Mouse (Mus musculus): ENCODE measurements around the gene Gm3646.

DNA sequence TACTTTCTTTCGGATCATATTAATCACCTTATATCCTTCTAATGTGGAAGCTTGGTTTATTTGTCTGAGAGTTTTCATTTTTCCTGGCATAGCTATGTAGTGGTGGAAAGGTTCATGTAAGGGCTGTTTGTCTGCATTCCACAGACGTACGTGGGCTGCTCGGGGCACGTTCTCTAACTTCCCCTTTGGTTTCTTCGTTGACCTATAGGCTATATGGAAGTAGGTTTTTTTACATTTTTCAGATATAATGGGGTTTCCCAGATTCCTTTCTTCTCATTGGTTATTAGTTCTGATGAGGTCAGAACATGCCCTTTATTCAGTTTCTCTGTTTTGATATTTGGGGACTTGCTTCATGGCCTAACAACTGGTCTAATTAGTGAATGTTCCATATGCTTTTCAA is 23.3 kb downstream of the Gm3646 start:
- TF ChIP-seq CTCF (IDR thresholded peaks at IDR 0.05; ENCODE audit: control insufficient read depth, insufficient read depth, low read length) (no peak), POLR2A (IDR thresholded peaks at IDR 0.05; ENCODE audit: borderline replicate concordance, control insufficient read depth, low read depth, low read length) (no peak)
